Mouse (Mus musculus): ENCODE results near the gene A730015C16Rik.

DNA sequence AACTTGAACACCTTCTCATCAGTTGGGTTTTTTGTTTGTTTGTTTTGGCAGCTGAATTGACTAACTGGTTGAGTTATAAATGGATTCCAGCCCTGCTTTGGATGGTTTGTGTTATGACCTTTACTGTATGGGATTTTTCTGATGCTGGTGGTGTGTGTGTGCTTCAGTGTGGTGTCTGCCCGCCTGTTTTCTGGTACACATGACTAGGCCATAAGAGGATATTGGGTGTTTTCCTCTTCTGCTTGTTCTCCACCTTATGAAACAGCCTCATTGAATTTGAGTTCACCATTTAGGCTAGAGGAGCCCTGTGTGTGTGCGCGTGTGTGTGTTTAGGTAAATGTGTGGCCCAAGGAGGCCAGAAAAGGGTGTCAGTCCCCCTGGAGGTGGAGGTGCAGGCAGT, 12.9 kb downstream of the A730015C16Rik start:
- TF ChIP-seq CTCF (IDR thresholded peaks at IDR 0.05; ENCODE audit: control insufficient read depth, insufficient read depth, insufficient replicate concordance, low read depth, low read length) (no peak), POLR2A (IDR thresholded peaks at IDR 0.05; ENCODE audit: control insufficient read depth, low read depth, low read length) (no peak)
